Mouse (Mus musculus) brain, embryonic 14.5 days (tissue): ENCODE results near the gene Iglon5.

Source experiments
- CTCF ChIP-seq: fragments of 200-500 bp; IDR thresholded peaks from 2 replicates; pipeline ENCODE4 v1.5.1; 2012; ENCODE audit warnings: inconsistent platforms, mild to moderate bottlenecking, moderate library complexity, borderline replicate concordance; ENCODE audit not compliant: insufficient read depth, insufficient read length; ENCODE audit errors: extremely low read depth
- POLR2A ChIP-seq: fragments of 200-500 bp; IDR thresholded peaks from 2 replicates; pipeline ENCODE4 v1.6.1; 2012; ENCODE audit warnings: mild to moderate bottlenecking, inconsistent platforms, borderline replicate concordance; ENCODE audit not compliant: poor library complexity, insufficient read depth, insufficient read length, severe bottlenecking; ENCODE audit errors: extremely low read depth

DNA sequence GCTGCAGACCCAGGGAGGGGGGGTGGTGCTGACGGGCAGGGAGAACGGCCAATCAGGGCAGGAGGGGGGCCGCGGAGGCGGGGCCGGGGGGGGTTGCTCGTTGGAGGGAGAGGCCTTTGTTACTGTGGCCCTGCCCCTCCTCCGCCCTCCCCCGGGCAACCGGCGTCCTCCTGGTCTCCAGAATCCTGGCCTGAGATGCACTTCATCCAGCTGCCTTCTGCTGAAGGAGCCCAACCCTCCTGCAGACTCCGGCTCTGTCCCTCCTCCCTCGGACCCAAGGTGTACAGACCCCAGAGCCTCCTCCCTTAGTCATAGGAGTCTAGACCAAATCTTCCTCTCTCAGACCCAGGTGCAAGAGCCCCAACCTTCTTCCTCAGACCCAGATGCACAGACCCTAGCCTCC, 308 bp upstream of the Iglon5 start:
- TF ChIP-seq POLR2A (no peak; the same call in 1 of the 2 replicates), CTCF (no peak)
